In the genomic region with DNA sequence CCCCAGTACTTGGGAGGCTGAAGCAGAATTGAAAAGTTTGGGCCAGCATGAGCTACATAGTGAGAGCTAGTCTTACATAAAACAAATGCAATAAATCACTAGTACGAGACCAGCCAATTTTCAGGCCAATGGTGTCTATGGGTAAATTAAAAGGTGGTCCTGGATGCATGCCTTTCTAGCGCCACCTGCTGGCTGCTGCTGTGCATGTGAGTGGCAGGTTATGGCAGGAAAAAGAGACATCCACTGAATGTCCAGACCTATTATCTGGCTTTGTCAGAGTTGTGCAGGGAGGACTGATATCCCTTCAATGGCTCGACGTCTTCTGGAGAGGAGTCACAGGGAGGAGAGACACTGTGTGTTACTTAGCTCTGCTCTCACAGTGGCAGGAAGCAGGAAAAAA, we compare ENCODE assay signal across 8 mouse cellular contexts. TPM values are rescaled to one million over a fixed set of nuclear protein-coding genes. Genes with fewer than 3 reads are reported as not detected.
DNase-seq lines count a peak whose midpoint lies in the region; ATAC-seq and TF ChIP-seq lines count a peak whose summit lies in the region.

No protein-coding gene starts in this region.

- peak; percentile 71 for ATAC-seq in cerebellum, adult (ENCODE audit: insufficient number of reproducible peaks, low FRiP score, low TSS enrichment)
- ATAC-seq in forebrain, postnatal 0 days = peak; percentile 63
- peak; percentile 54 for ATAC-seq in lung, postnatal 0 days

- H3K27ac ChIP-seq in ES-Bruce4 (ENCODE audit: insufficient read depth, low read length) = no peak overlapping the region
- no peak overlapping the region for H3K27ac ChIP-seq in forebrain, postnatal 0 days (ENCODE audit: low read depth, low read length)
- no peak overlapping the region for H3K27ac ChIP-seq in hindbrain, embryonic 10.5 days
- H3K27ac ChIP-seq in lung, postnatal 0 days (ENCODE audit: low read length) = no peak overlapping the region

- H3K4me2 ChIP-seq in forebrain, postnatal 0 days (ENCODE audit: low read depth) = no peak overlapping the region
- no peak overlapping the region for H3K4me2 ChIP-seq in lung, postnatal 0 days (replicated peaks; ENCODE audit: low read depth, low read length)

- H3K4me3 ChIP-seq in ES-Bruce4 (ENCODE audit: low read depth, low read length) = no peak overlapping the region
- H3K4me3 ChIP-seq in forebrain, postnatal 0 days (ENCODE audit: low read depth, low read length) = no peak overlapping the region
- no peak overlapping the region for H3K4me3 ChIP-seq in hindbrain, embryonic 10.5 days
- no peak overlapping the region for H3K4me3 ChIP-seq in lung, postnatal 0 days (ENCODE audit: low read depth, low read length)

- H3K36me3 ChIP-seq in ES-Bruce4 (ENCODE audit: control insufficient read depth, insufficient read depth, low read length, poor library complexity, severe bottlenecking) = peaks cover 19% of the 10 kb centered on the region
- peaks cover 26% of the 10 kb centered on the region for H3K36me3 ChIP-seq in forebrain, postnatal 0 days (ENCODE audit: insufficient read depth)
- H3K36me3 ChIP-seq in hindbrain, embryonic 10.5 days = peaks cover 32% of the 10 kb centered on the region
- peaks cover 5% of the 10 kb centered on the region; the same call in 1 of the 2 replicates for H3K36me3 ChIP-seq in lung, postnatal 0 days (ENCODE audit: insufficient read depth, low read length)

- WGBS in forebrain, postnatal 0 days = 5% methylated on average over 4 of the region's 4 CpGs
- 18% methylated on average over 4 of the region's 4 CpGs for WGBS in hindbrain, embryonic 10.5 days
- 4% methylated on average over 4 of the region's 4 CpGs for WGBS in lung, postnatal 0 days

- H3K9me3 ChIP-seq in ES-Bruce4 (replicated peaks; ENCODE audit: control insufficient read depth, insufficient read depth, low read length, poor library complexity, severe bottlenecking) = no peaks in the 10 kb centered on the region
- H3K9me3 ChIP-seq in forebrain, postnatal 0 days (ENCODE audit: low read length) = no peaks in the 10 kb centered on the region
- no peaks in the 10 kb centered on the region for H3K9me3 ChIP-seq in hindbrain, embryonic 10.5 days
- no peaks in the 10 kb centered on the region for H3K9me3 ChIP-seq in lung, postnatal 0 days (ENCODE audit: low read length)

- H3K27me3 ChIP-seq in ES-Bruce4 (ENCODE audit: control insufficient read depth, insufficient read depth, low read length, poor library complexity, severe bottlenecking) = no peaks in the 10 kb centered on the region
- no peaks in the 10 kb centered on the region for H3K27me3 ChIP-seq in forebrain, postnatal 0 days (ENCODE audit: insufficient read depth, low read length)
- no peaks in the 10 kb centered on the region for H3K27me3 ChIP-seq in hindbrain, embryonic 10.5 days (ENCODE audit: insufficient read depth, poor library complexity, severe bottlenecking)
- no peaks in the 10 kb centered on the region for H3K27me3 ChIP-seq in lung, postnatal 0 days (replicated peaks; ENCODE audit: insufficient read depth, low read length)

- TF ChIP-seq POLR2A in ES-Bruce4 (IDR thresholded peaks at IDR 0.05; ENCODE audit: insufficient read depth, low read length) = no peak

- no peaks in the 10 kb centered on the region for H3K4me1 ChIP-seq in ES-Bruce4 (ENCODE audit: control insufficient read depth, insufficient read depth, low read length)
- H3K4me1 ChIP-seq in forebrain, postnatal 0 days (ENCODE audit: insufficient read depth) = no peaks in the 10 kb centered on the region
- no peaks in the 10 kb centered on the region for H3K4me1 ChIP-seq in hindbrain, embryonic 10.5 days (replicated peaks)
- H3K4me1 ChIP-seq in lung, postnatal 0 days (ENCODE audit: insufficient read depth, low read depth, low read length) = no peaks in the 10 kb centered on the region

- TF ChIP-seq EP300 in ES-Bruce4 (IDR thresholded peaks at IDR 0.05; ENCODE audit: insufficient read depth, low read depth, low read length) = no peak
- TF ChIP-seq EP300 in lung, postnatal 0 days (IDR thresholded peaks at IDR 0.05) = no peak

- no peak overlapping the region for H3K9ac ChIP-seq in ES-Bruce4 (ENCODE audit: low read depth, poor library complexity, severe bottlenecking)
- no peak overlapping the region for H3K9ac ChIP-seq in forebrain, postnatal 0 days
- no peak overlapping the region for H3K9ac ChIP-seq in lung, postnatal 0 days (replicated peaks; ENCODE audit: low read depth)

- peak; percentile 98 for TF ChIP-seq CTCF in ES-Bruce4 (IDR thresholded peaks at IDR 0.05; ENCODE audit: low read depth, low read length)
- peak; percentile 98 for TF ChIP-seq CTCF in forebrain, postnatal 0 days (IDR thresholded peaks at IDR 0.05; ENCODE audit: low read depth)
- peak; percentile 99 for TF ChIP-seq CTCF in lung, postnatal 0 days (IDR thresholded peaks at IDR 0.05)

- peak; percentile 91 for DNase-seq in forebrain, postnatal 0 days
- peak; percentile 87 for DNase-seq in hindbrain, embryonic 10.5 days (ENCODE audit: low spot score)
- DNase-seq in layer of hippocampus, adult 8-10 months (ENCODE audit: low spot score in 2 of 2) = peak; percentile 76 to 92
- peak; percentile 85 for DNase-seq in lung, postnatal 0 days (ENCODE audit: low spot score)
- DNase-seq in ovary, postnatal 10 days (ENCODE audit: low spot score) = peak; percentile 68
- peak; percentile 79 for DNase-seq in thymus, postnatal 0 days (ENCODE audit: low spot score)

RNA-seq across cellular contexts. Expression of a gene that starts 15.1 kb away (rescaled TPM):
- 651 and 659 TPM in 2 replicates for polyA plus RNA-seq in ES-Bruce4 (2011; ENCODE audit: insufficient read depth, insufficient read length, low read depth, missing spikeins)
- total RNA-seq in forebrain, postnatal 0 days (2014; rRNA removed) = 409 and 464 TPM in 2 replicates
- 473 and 554 TPM in 2 replicates for polyA plus RNA-seq in forebrain, postnatal 0 days (2015; fragmentation: Nextera tagmentation; extraction: Ambion mirVana)
- 698 and 751 TPM in 2 replicates for polyA plus RNA-seq in hindbrain, embryonic 10.5 days (2016; fragmentation: Nextera tagmentation; extraction: Ambion mirVana)
- total RNA-seq in layer of hippocampus, adult 8-10 months (2022) = 100 to 1,000 TPM; 206 to 227 (median 219) TPM
- polyA plus RNA-seq in lung, postnatal 0 days (2015; fragmentation: Nextera tagmentation; extraction: Ambion mirVana) = 211 and 225 TPM in 2 replicates
- polyA plus RNA-seq in thymus, postnatal 0 days (2015; fragmentation: Nextera tagmentation; extraction: Ambion mirVana) = 463 and 505 TPM in 2 replicates

RNA-seq across cellular contexts. Expression of a gene that starts 15.1 kb away (rescaled TPM):
- polyA plus RNA-seq in ES-Bruce4 (2011; ENCODE audit: insufficient read depth, insufficient read length, low read depth, missing spikeins) = 6.5 and 7.8 TPM in 2 replicates
- 10.7 and 16.5 TPM in 2 replicates for total RNA-seq in forebrain, postnatal 0 days (2014; rRNA removed)
- 6.6 and 7.0 TPM in 2 replicates for polyA plus RNA-seq in forebrain, postnatal 0 days (2015; fragmentation: Nextera tagmentation; extraction: Ambion mirVana)
- 13.1 and 15.5 TPM in 2 replicates for polyA plus RNA-seq in hindbrain, embryonic 10.5 days (2016; fragmentation: Nextera tagmentation; extraction: Ambion mirVana)
- total RNA-seq in layer of hippocampus, adult 8-10 months (2022) = 10 to 100 TPM; 11.4 to 16.8 (median 11.5) TPM
- 9.8 and 14.0 TPM in 2 replicates for polyA plus RNA-seq in lung, postnatal 0 days (2015; fragmentation: Nextera tagmentation; extraction: Ambion mirVana)
- 14.9 TPM in 2 replicates for polyA plus RNA-seq in thymus, postnatal 0 days (2015; fragmentation: Nextera tagmentation; extraction: Ambion mirVana)

RNA-seq across cellular contexts. Expression of a gene that starts 21.3 kb away (rescaled TPM):
- polyA plus RNA-seq in ES-Bruce4 (2011; ENCODE audit: insufficient read depth, insufficient read length, low read depth, missing spikeins) = 1.3 TPM in 1 of 2 replicates, not detected in the other
- total RNA-seq in forebrain, postnatal 0 days (2014; rRNA removed) = 26.3 and 27.2 TPM in 2 replicates
- polyA plus RNA-seq in forebrain, postnatal 0 days (2015; fragmentation: Nextera tagmentation; extraction: Ambion mirVana) = 19.9 and 20.9 TPM in 2 replicates
- polyA plus RNA-seq in hindbrain, embryonic 10.5 days (2016; fragmentation: Nextera tagmentation; extraction: Ambion mirVana) = 1.6 and 2.0 TPM in 2 replicates
- 10 to 100 TPM; 17.4 to 21.0 (median 19.4) TPM for total RNA-seq in layer of hippocampus, adult 8-10 months (2022)
- polyA plus RNA-seq in lung, postnatal 0 days (2015; fragmentation: Nextera tagmentation; extraction: Ambion mirVana) = 12.2 and 13.5 TPM in 2 replicates
- polyA plus RNA-seq in thymus, postnatal 0 days (2015; fragmentation: Nextera tagmentation; extraction: Ambion mirVana) = 2.8 and 3.0 TPM in 2 replicates

RNA-seq across cellular contexts. Expression of a gene that starts 55.7 kb away (rescaled TPM):
- 54.0 and 58.9 TPM in 2 replicates for polyA plus RNA-seq in ES-Bruce4 (2011; ENCODE audit: insufficient read depth, insufficient read length, low read depth, missing spikeins)
- 149 and 209 TPM in 2 replicates for total RNA-seq in forebrain, postnatal 0 days (2014; rRNA removed)
- polyA plus RNA-seq in forebrain, postnatal 0 days (2015; fragmentation: Nextera tagmentation; extraction: Ambion mirVana) = 38.4 and 60.2 TPM in 2 replicates
- 34.5 and 39.9 TPM in 2 replicates for polyA plus RNA-seq in hindbrain, embryonic 10.5 days (2016; fragmentation: Nextera tagmentation; extraction: Ambion mirVana)
- 100 to 1,000 TPM; 177 to 194 (median 186) TPM for total RNA-seq in layer of hippocampus, adult 8-10 months (2022)
- polyA plus RNA-seq in lung, postnatal 0 days (2015; fragmentation: Nextera tagmentation; extraction: Ambion mirVana) = 18.3 and 20.6 TPM in 2 replicates
- polyA plus RNA-seq in thymus, postnatal 0 days (2015; fragmentation: Nextera tagmentation; extraction: Ambion mirVana) = 19.6 and 20.7 TPM in 2 replicates
